In genomic region chr7:37717071-37717470, GRCm38 (mm10) we compare ENCODE assay signal across 10 mouse cellular contexts.
A peak's percentile ranks its signal among the peaks of the same experiment; 100 is the strongest.
DNase-seq lines count a peak whose midpoint lies in the region.
"Had no signal": no experiment of that assay in that cellular context is flagged by ENCODE, and none has a peak within 500 bp of the region (broad histone marks: within the 10 kb centered on the region; RNA-seq: fewer than 3 reads in every experiment).

No protein-coding gene starts in this region.

- peak; percentile 14 for DNase-seq in lung, postnatal 10 days
- DNase-seq in lung, adult 18-20 months = no peak
- DNase-seq in Muller cell, postnatal 12 days (ENCODE audit: inconsistent ontology term) = peak; percentile 78
- peak; percentile 21 for DNase-seq in brain, adult 2 months (ENCODE audit: low read depth, low spot score)
- no peak for DNase-seq in retina, postnatal 1 day
- DNase-seq: adrenal gland, adult 8-10 months; adrenal gland, postnatal 14 days; adrenal gland, postnatal 36 days; cerebellum, adult 8-10 months; embryo, embryonic 11 days had no signal

Comparison
In these comparisons a context has a peak if more than half of its experiments do, and no peak if none do; other contexts are left out.
1. DNase-seq: peak in lung, postnatal 10 days (single experiment), Muller cell, postnatal 12 days (single experiment) and brain, adult 2 months (single experiment); none in lung, adult 18-20 months (0 of 2) and retina, postnatal 1 day (single experiment).